In genomic region chr3:96696766-96697732, GRCm38 (mm10) we compare ENCODE assay signal across 8 mouse cellular contexts. TPM values are rescaled to one million over a fixed set of nuclear protein-coding genes. Genes with fewer than 3 reads are reported as not detected.
DNase-seq lines count a peak whose midpoint lies in the region; ATAC-seq lines count a peak whose summit lies in the region.

No protein-coding gene starts in this region.

- H3K9me3 ChIP-seq in embryonic facial prominence, embryonic 14.5 days (ENCODE audit: control insufficient read depth, low read length) = no peaks in the 10 kb centered on the region
- H3K9me3 ChIP-seq in limb, embryonic 13.5 days = no peaks in the 10 kb centered on the region
- no peaks in the 10 kb centered on the region for H3K9me3 ChIP-seq in midbrain, embryonic 15.5 days

- peak; percentile 86 for DNase-seq in 416B (ENCODE audit: low read depth)
- peak; percentile 83 to 84 for DNase-seq in adrenal gland, postnatal 4 days (ENCODE audit: low spot score in 2 of 2)
- peak; percentile 95 for DNase-seq in embryonic facial prominence, embryonic 14.5 days (ENCODE audit: low spot score)
- peak; percentile 89 for DNase-seq in heart, adult 8-10 months (ENCODE audit: low spot score)
- DNase-seq in kidney, adult 9 months = peak; percentile 92
- peak; percentile 87 to 91 for DNase-seq in spleen, adult 18-20 months

- no peaks in the 10 kb centered on the region for H3K27me3 ChIP-seq in embryonic facial prominence, embryonic 14.5 days (replicated peaks; ENCODE audit: control insufficient read depth, insufficient read depth, low read length)
- H3K27me3 ChIP-seq in limb, embryonic 13.5 days = no peaks in the 10 kb centered on the region
- no peaks in the 10 kb centered on the region for H3K27me3 ChIP-seq in midbrain, embryonic 15.5 days (replicated peaks)

- H3K36me3 ChIP-seq in embryonic facial prominence, embryonic 14.5 days (ENCODE audit: control insufficient read depth, insufficient read depth, low read length) = peaks cover 28% of the 10 kb centered on the region
- H3K36me3 ChIP-seq in limb, embryonic 13.5 days = peaks cover 31% of the 10 kb centered on the region
- 0 out of 2 replicates have a peak, but pooled peaks cover 4% of the 10 kb centered on the region for H3K36me3 ChIP-seq in midbrain, embryonic 15.5 days (replicated peaks)

- H3K4me1 ChIP-seq in embryonic facial prominence, embryonic 14.5 days (ENCODE audit: control insufficient read depth, insufficient read depth, low read length) = peaks cover 13% of the 10 kb centered on the region; the same call in 1 of the 2 replicates
- H3K4me1 ChIP-seq in limb, embryonic 13.5 days = peaks cover 32% of the 10 kb centered on the region
- H3K4me1 ChIP-seq in midbrain, embryonic 15.5 days = peaks cover 19% of the 10 kb centered on the region

- ATAC-seq in embryonic facial prominence, embryonic 14.5 days (ENCODE audit: low read depth) = peak; percentile 95
- peak; percentile 93 for ATAC-seq in limb, embryonic 13.5 days (ENCODE audit: low FRiP score, low read depth)
- peak; percentile 94 for ATAC-seq in midbrain, embryonic 15.5 days (replicated peaks)

- peak overlapping the region; percentile 82 for H3K9ac ChIP-seq in embryonic facial prominence, embryonic 14.5 days (ENCODE audit: low read depth, low read length)
- peak overlapping the region; percentile 85 for H3K9ac ChIP-seq in limb, embryonic 13.5 days
- H3K9ac ChIP-seq in midbrain, embryonic 15.5 days = peak overlapping the region; percentile 89

- peak overlapping the region; percentile 76 for H3K4me3 ChIP-seq in embryonic facial prominence, embryonic 14.5 days (ENCODE audit: low read depth, low read length)
- peak overlapping the region; percentile 77 for H3K4me3 ChIP-seq in limb, embryonic 13.5 days
- H3K4me3 ChIP-seq in midbrain, embryonic 15.5 days = peak overlapping the region; percentile 92

- 1% methylated on average over 41 of the region's 85 CpGs for WGBS in embryonic facial prominence, embryonic 14.5 days
- under 1% methylated on average over 68 of the region's 85 CpGs for WGBS in limb, embryonic 13.5 days
- WGBS in midbrain, embryonic 15.5 days = under 1% methylated on average over 70 of the region's 85 CpGs

- H3K4me2 ChIP-seq in embryonic facial prominence, embryonic 14.5 days (ENCODE audit: low read depth, low read length) = peak overlapping the region; percentile 85
- peak overlapping the region; percentile 76 for H3K4me2 ChIP-seq in limb, embryonic 13.5 days (replicated peaks)
- peak overlapping the region; percentile 90 for H3K4me2 ChIP-seq in midbrain, embryonic 15.5 days

- peak overlapping the region; percentile 93 for H3K27ac ChIP-seq in embryonic facial prominence, embryonic 14.5 days (replicated peaks; ENCODE audit: low read depth, low read length)
- H3K27ac ChIP-seq in limb, embryonic 13.5 days = peak overlapping the region; percentile 94
- H3K27ac ChIP-seq in midbrain, embryonic 15.5 days = peak overlapping the region; percentile 91

RNA-seq across cellular contexts. Expression of gene Pias3, which starts 0.9 kb away (rescaled TPM):
- total RNA-seq in adrenal gland, postnatal 4 days (2021) = 10 to 100 TPM; 50.1 to 55.1 TPM
- polyA plus RNA-seq in embryonic facial prominence, embryonic 14.5 days (2014; fragmentation: Nextera tagmentation; extraction: Ambion mirVana) = 45.1 and 48.9 TPM in 2 replicates
- total RNA-seq in heart, adult 8-10 months (2022) = 10 to 100 TPM; 12.6 to 15.1 (median 14.5) TPM
- polyA plus RNA-seq in limb, embryonic 13.5 days (2015; fragmentation: Nextera tagmentation; extraction: Ambion mirVana) = 77.7 and 83.3 TPM in 2 replicates
- polyA plus RNA-seq in midbrain, embryonic 15.5 days (2015; fragmentation: Nextera tagmentation; extraction: Ambion mirVana) = 37.8 and 38.7 TPM in 2 replicates

RNA-seq across cellular contexts. Expression of gene Nudt17, which starts 11.3 kb away (rescaled TPM):
- total RNA-seq in adrenal gland, postnatal 4 days (2021) = 1 to 10 TPM; 2.7 to 3.6 TPM
- 9.5 and 11.8 TPM in 2 replicates for polyA plus RNA-seq in embryonic facial prominence, embryonic 14.5 days (2014; fragmentation: Nextera tagmentation; extraction: Ambion mirVana)
- total RNA-seq in heart, adult 8-10 months (2022) = 1 to 10 TPM; 2.9 to 4.0 (median 3.2) TPM
- polyA plus RNA-seq in limb, embryonic 13.5 days (2015; fragmentation: Nextera tagmentation; extraction: Ambion mirVana) = 13.8 TPM in 2 replicates
- polyA plus RNA-seq in midbrain, embryonic 15.5 days (2015; fragmentation: Nextera tagmentation; extraction: Ambion mirVana) = 13.5 and 15.4 TPM in 2 replicates

RNA-seq across cellular contexts. Expression of gene Ankrd35, which starts 27.1 kb away (rescaled TPM):
- 1 to 10 TPM; 2.7 to 3.3 TPM for total RNA-seq in adrenal gland, postnatal 4 days (2021)
- 2.9 and 3.6 TPM in 2 replicates for polyA plus RNA-seq in embryonic facial prominence, embryonic 14.5 days (2014; fragmentation: Nextera tagmentation; extraction: Ambion mirVana)
- 1 to 10 TPM in 3 of 4 experiments, under 1 TPM in 1; 0.57 to 2.1 (median 1.6) TPM for total RNA-seq in heart, adult 8-10 months (2022)
- 0.87 and 1.2 TPM in 2 replicates for polyA plus RNA-seq in limb, embryonic 13.5 days (2015; fragmentation: Nextera tagmentation; extraction: Ambion mirVana)
- 2.1 TPM in 2 replicates for polyA plus RNA-seq in midbrain, embryonic 15.5 days (2015; fragmentation: Nextera tagmentation; extraction: Ambion mirVana)

RNA-seq across cellular contexts. Expression of gene Polr3c, which starts 30.4 kb away (rescaled TPM):
- total RNA-seq in adrenal gland, postnatal 4 days (2021) = 10 to 100 TPM; 39.5 to 43.4 TPM
- polyA plus RNA-seq in embryonic facial prominence, embryonic 14.5 days (2014; fragmentation: Nextera tagmentation; extraction: Ambion mirVana) = 21.0 and 25.0 TPM in 2 replicates
- total RNA-seq in heart, adult 8-10 months (2022) = 10 to 100 TPM; 22.8 to 25.7 (median 24.0) TPM
- polyA plus RNA-seq in limb, embryonic 13.5 days (2015; fragmentation: Nextera tagmentation; extraction: Ambion mirVana) = 33.5 and 36.4 TPM in 2 replicates
- 33.7 and 33.8 TPM in 2 replicates for polyA plus RNA-seq in midbrain, embryonic 15.5 days (2015; fragmentation: Nextera tagmentation; extraction: Ambion mirVana)

RNA-seq across cellular contexts. Expression of gene Rnf115, which starts 30.4 kb away (rescaled TPM):
- 10 to 100 TPM; 37.0 to 39.7 TPM for total RNA-seq in adrenal gland, postnatal 4 days (2021)
- 45.6 and 48.5 TPM in 2 replicates for polyA plus RNA-seq in embryonic facial prominence, embryonic 14.5 days (2014; fragmentation: Nextera tagmentation; extraction: Ambion mirVana)
- total RNA-seq in heart, adult 8-10 months (2022) = 10 to 100 TPM; 21.5 to 32.5 (median 27.8) TPM
- polyA plus RNA-seq in limb, embryonic 13.5 days (2015; fragmentation: Nextera tagmentation; extraction: Ambion mirVana) = 53.0 and 53.1 TPM in 2 replicates
- 67.1 and 73.4 TPM in 2 replicates for polyA plus RNA-seq in midbrain, embryonic 15.5 days (2015; fragmentation: Nextera tagmentation; extraction: Ambion mirVana)

Comparison
In these comparisons a context has a peak if more than half of its experiments do, and no peak if none do; other contexts are left out.
1. Peak in every context shown above with its lines: DNase-seq, ATAC-seq, H3K4me3 ChIP-seq and H3K27ac ChIP-seq.